Mouse (Mus musculus) urinary bladder, adult 2 months (tissue): Measurements from ENCODE around the gene Prr29. TPM values are rescaled to one million over a fixed set of nuclear protein-coding genes. Genes with fewer than 3 reads are reported as not detected.

Experiments used
- DNase-seq: peaks from one replicate; pipeline ENCODE4 v3.0.0; 2022; ENCODE audit warnings: low spot score
- polyA plus RNA-seq: library from polyadenylated mRNA; depleted of rRNA; stranded (reverse); fragments of >200 nt; gene quantifications from 2 replicates; pipeline ENCODE4 v1.2.3, GENCODE M21; 2012; rRNA removed

Prr29 gene
- polyA plus RNA-seq, 1 experiment: 0.33 TPM

- no peak for DNase-seq
Measured at GRCm38 (mm10) chr11:106398481-106398880, 33.2 kb downstream of the Prr29 start.

- no peak for DNase-seq
Measured at GRCm38 (mm10) chr11:106410011-106410410, 44.7 kb downstream of the Prr29 start.

GRCm38 (mm10) chr11:106410507-106410906 is 45.2 kb downstream of the Prr29 start:
- no peak for DNase-seq

- no peak for DNase-seq
Measured at GRCm38 (mm10) chr11:106411157-106411556, 45.9 kb downstream of the Prr29 start.

GRCm38 (mm10) chr11:106412641-106413360 is 47.5 kb downstream of the Prr29 start:
- DNase-seq: no peak

- no peak for DNase-seq
Measured at GRCm38 (mm10) chr11:106416331-106416730, 51.1 kb downstream of the Prr29 start.

- no peak for DNase-seq
Measured at GRCm38 (mm10) chr11:106417860-106418259, 52.6 kb downstream of the Prr29 start.

GRCm38 (mm10) chr11:106418622-106419196 is 53.4 kb downstream of the Prr29 start:
- peak; percentile 62 for DNase-seq

GRCm38 (mm10) chr11:106419262-106420102 is 54.2 kb downstream of the Prr29 start:
- DNase-seq: no peak

- DNase-seq: no peak
Measured at GRCm38 (mm10) chr11:106425201-106425600, 59.9 kb downstream of the Prr29 start.

GRCm38 (mm10) chr11:106426447-106426846 is 61.2 kb downstream of the Prr29 start:
- no peak for DNase-seq

Other genes starting within 250 kb of the Prr29 start
- not detected in 2 replicates for gene Gm10840, start 204.6 kb upstream of the Prr29 start, polyA plus RNA-seq
- 14.8 and 16.5 TPM in 2 replicates for gene Limd2, start 204.6 kb upstream of the Prr29 start, polyA plus RNA-seq
- gene Strada, start 163.3 kb upstream of the Prr29 start, polyA plus RNA-seq: 27.1 and 29.6 TPM in 2 replicates
- gene Ccdc47, start 149.1 kb upstream of the Prr29 start, polyA plus RNA-seq: 61.2 and 68.6 TPM in 2 replicates
- gene Ddx42, start 148.5 kb upstream of the Prr29 start, polyA plus RNA-seq: 29.2 and 34.3 TPM in 2 replicates
- 26.7 and 27.0 TPM in 2 replicates for gene Ftsj3, start 109.4 kb upstream of the Prr29 start, polyA plus RNA-seq
- gene Psmc5, start 109.3 kb upstream of the Prr29 start, polyA plus RNA-seq: 152 and 156 TPM in 2 replicates
- 105 and 110 TPM in 2 replicates for gene Smarcd2, start 92.5 kb upstream of the Prr29 start, polyA plus RNA-seq
- 0.11 and 0.19 TPM in 2 replicates for gene Tcam1, start 88.8 kb upstream of the Prr29 start, polyA plus RNA-seq
- gene Gh, start 63.6 kb upstream of the Prr29 start, polyA plus RNA-seq: not detected in 2 replicates
- gene Cd79b, start 50.7 kb upstream of the Prr29 start, polyA plus RNA-seq: 1.3 and 1.7 TPM in 2 replicates
- 0.10 and 0.19 TPM in 2 replicates for gene Scn4a, start 12.2 kb upstream of the Prr29 start, polyA plus RNA-seq
- 13.2 and 16.3 TPM in 2 replicates for gene Icam2, start 22.6 kb downstream of the Prr29 start, polyA plus RNA-seq
- 11.6 and 12.0 TPM in 2 replicates for gene Ern1, start 122.4 kb downstream of the Prr29 start, polyA plus RNA-seq
- gene Tex2, start 248.0 kb downstream of the Prr29 start, polyA plus RNA-seq: 16.7 and 21.2 TPM in 2 replicates